Mouse (Mus musculus) thymus, adult 2 months (tissue): ENCODE data around the gene Ankrd55. TPM values are rescaled to one million over a fixed set of nuclear protein-coding genes. Genes with fewer than 3 reads are reported as not detected.

Experiments used
- DNase-seq: peaks from one replicate; pipeline ENCODE4 v3.0.0; 2021
- H3K27ac ChIP-seq: fragments of 200-500 bp; 2 replicates; pipeline ENCODE4 v1.5.1; 2012; ENCODE audit warnings: low read length, control low read depth; ENCODE audit not compliant: control insufficient read depth, insufficient read depth
- H3K27me3 ChIP-seq: fragments of 200-500 bp; 2 replicates; pipeline ENCODE4 v1.6.1; 2012; ENCODE audit warnings: mild to moderate bottlenecking, low read length, moderate library complexity, mixed read lengths; ENCODE audit not compliant: control insufficient read depth, insufficient read depth
- H3K36me3 ChIP-seq: fragments of 200-500 bp; 2 replicates; pipeline ENCODE4 v1.6.1; 2012; ENCODE audit warnings: mild to moderate bottlenecking, low read length, moderate library complexity; ENCODE audit not compliant: control insufficient read depth, insufficient read depth
- H3K4me1 ChIP-seq: fragments of 200-500 bp; replicated peaks from 2 replicates; pipeline ENCODE4 v1.6.1; 2012; ENCODE audit warnings: low read length; ENCODE audit not compliant: control insufficient read depth, insufficient read depth
- H3K4me3 ChIP-seq: fragments of 200-500 bp; 2 replicates; pipeline ENCODE4 v1.5.1; 2012; ENCODE audit warnings: mild to moderate bottlenecking, low read length, control low read depth, moderate library complexity; ENCODE audit not compliant: control insufficient read depth, insufficient read depth
- CTCF ChIP-seq: fragments of 200-500 bp; IDR thresholded peaks from 2 replicates; pipeline ENCODE4 v1.5.1; 2012; ENCODE audit warnings: mild to moderate bottlenecking, control low read depth, low read length, moderate library complexity, borderline replicate concordance; ENCODE audit not compliant: control insufficient read depth, poor library complexity, insufficient read depth; ENCODE audit errors: extremely low read depth
- POLR2A ChIP-seq: fragments of 200-500 bp; IDR thresholded peaks from 2 replicates; pipeline ENCODE4 v1.6.1; 2012; ENCODE audit warnings: mild to moderate bottlenecking, low read length, control low read depth, moderate library complexity; ENCODE audit not compliant: control insufficient read depth, poor library complexity, insufficient read depth; ENCODE audit errors: extremely low read depth
- WGBS: fragments of 180-500 bp; shearing (Covaris S2); methylation state at CpG from one replicate; pipeline ENCODE4 v1.1.7; 2018; 5-methylcytosine and 5-hydroxymethylcytosine counted together
- polyA plus RNA-seq: library from polyadenylated mRNA; depleted of rRNA; stranded (reverse); fragments of >200 nt; gene quantifications from 2 replicates; pipeline ENCODE4 v1.2.3, GENCODE M21; 2012

The Ankrd55 gene
- polyA plus RNA-seq, 1 experiment = 2.5 TPM

DNA sequence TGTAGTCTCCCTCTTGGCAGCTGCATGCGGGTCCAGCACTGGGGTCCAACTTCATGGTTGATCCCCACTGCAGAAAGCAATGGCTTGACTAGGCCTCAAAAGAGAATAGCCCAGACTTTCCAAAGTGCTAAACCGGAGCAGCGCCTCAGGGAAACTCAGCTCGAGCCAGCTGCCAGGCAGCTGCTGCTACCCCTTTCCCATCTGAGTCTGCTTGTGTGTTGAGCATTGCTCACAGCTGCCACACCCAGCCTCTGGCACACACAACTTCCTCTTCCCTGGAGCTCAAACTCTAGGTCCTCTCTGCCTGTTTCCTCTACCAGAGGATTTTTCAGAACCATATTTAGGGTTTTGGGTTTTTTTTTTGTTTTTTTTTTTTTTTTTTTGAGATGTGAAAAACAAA is 77.5 kb downstream of the Ankrd55 start:
- Histone ChIP-seq H3K4me3 (no peak overlapping the region), H3K4me1 (peaks cover 8% of the 10 kb centered on the region), H3K27me3 (no peaks in the 10 kb centered on the region), H3K36me3 (no peaks in the 10 kb centered on the region), H3K27ac (no peak overlapping the region)
- 35% methylated on average over 4 of the region's 4 CpGs for WGBS
- TF ChIP-seq CTCF (no peak), POLR2A (no peak)
- no peak for DNase-seq

DNA sequence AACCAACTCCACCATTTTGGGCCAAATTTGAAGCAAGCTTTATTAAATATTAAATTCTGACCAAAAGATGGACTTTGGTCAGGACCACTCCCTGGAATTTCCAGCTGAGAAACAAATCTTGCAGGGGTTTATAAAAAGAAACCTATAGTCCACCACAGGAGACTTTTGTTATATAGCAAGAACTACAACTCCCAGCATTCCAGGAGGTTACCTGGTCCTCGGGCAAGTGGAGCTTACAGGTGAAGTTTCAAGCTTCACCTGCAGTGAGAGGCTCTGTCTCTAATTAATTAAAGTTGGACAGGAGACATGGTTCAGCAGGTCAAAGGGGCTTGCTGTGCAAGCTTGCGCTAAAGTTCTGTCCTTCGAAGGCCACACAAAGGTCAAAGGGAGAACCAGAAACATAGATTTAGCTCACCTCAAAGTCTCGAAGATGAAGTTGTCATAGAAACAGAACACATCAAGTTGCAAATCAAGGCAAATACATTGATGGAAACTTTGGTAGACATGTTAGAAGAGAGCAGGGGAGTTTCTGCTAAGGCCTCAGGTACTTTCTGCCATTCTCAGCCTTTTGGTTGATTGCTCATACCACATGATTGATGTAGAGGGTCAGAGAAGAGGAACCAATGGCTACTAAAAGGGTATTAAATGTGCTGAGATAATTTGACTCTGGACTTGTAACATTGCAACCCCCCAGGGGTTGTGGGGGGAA is 78.2 kb downstream of the Ankrd55 start:
- peaks cover 8% of the 10 kb centered on the region for H3K4me1 ChIP-seq
- no peak overlapping the region for H3K27ac ChIP-seq
- no peak for DNase-seq
- WGBS = 98% methylated on average over 4 of the region's 4 CpGs
- no peaks in the 10 kb centered on the region for H3K36me3 ChIP-seq
- H3K4me3 ChIP-seq = no peak overlapping the region
- TF ChIP-seq POLR2A = no peak
- TF ChIP-seq CTCF = no peak
- H3K27me3 ChIP-seq = no peaks in the 10 kb centered on the region

DNA sequence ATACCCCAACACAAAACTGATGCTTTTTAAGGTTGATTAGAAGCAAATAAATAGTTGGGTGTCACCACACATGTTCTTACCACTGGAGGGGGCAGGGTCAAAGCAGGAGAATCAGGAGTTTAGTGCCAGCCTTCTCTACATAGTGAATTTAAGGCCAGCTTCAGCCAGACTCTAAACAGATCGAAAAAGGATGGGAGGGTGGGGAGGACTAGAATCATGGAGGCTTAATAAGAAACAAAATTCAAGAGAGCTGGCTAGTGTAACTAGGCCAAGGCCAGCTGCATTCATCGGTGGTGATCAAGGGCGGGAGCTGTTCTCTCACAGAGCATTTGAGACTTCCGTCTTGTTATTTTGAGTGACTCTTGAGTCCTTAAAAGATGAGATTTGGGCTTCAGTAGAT is 83.5 kb downstream of the Ankrd55 start:
- no peaks in the 10 kb centered on the region for H3K36me3 ChIP-seq
- no peak overlapping the region for H3K4me3 ChIP-seq
- no peaks in the 10 kb centered on the region for H3K27me3 ChIP-seq
- H3K4me1 ChIP-seq = peaks cover 7% of the 10 kb centered on the region
- DNase-seq = no peak
- 97% methylated on average over 4 of the region's 4 CpGs for WGBS
- TF ChIP-seq CTCF (no peak), POLR2A (no peak)
- H3K27ac ChIP-seq = no peak overlapping the region

DNA sequence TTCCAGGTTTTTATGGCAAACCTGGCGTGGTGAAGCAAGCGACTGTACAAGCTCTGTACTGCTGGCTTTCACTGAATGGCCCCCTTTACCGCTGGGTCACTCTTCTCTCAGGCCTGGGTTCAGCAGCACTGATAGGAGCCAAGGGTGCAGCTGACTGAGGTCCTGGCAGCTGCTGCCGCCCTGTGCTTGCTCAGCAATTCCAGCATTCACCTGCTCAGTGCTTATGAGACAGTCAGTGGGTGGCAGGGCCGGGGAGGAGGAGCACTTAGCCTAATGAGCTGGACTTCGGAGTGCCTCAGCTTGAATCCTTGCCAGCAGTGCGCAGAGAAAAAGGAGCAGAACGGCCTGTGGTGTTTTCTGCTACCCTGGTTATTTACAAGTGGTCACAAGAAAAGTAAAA is 87.5 kb downstream of the Ankrd55 start:
- no peak for DNase-seq
- H3K27ac ChIP-seq = no peak overlapping the region
- H3K4me1 ChIP-seq = peaks cover 3% of the 10 kb centered on the region; the same call in 1 of the 2 replicates
- H3K4me3 ChIP-seq = no peak overlapping the region
- no peaks in the 10 kb centered on the region for H3K27me3 ChIP-seq
- TF ChIP-seq POLR2A (no peak), CTCF (no peak)
- WGBS = 82% methylated on average over 8 of the region's 8 CpGs
- H3K36me3 ChIP-seq = no peaks in the 10 kb centered on the region

DNA sequence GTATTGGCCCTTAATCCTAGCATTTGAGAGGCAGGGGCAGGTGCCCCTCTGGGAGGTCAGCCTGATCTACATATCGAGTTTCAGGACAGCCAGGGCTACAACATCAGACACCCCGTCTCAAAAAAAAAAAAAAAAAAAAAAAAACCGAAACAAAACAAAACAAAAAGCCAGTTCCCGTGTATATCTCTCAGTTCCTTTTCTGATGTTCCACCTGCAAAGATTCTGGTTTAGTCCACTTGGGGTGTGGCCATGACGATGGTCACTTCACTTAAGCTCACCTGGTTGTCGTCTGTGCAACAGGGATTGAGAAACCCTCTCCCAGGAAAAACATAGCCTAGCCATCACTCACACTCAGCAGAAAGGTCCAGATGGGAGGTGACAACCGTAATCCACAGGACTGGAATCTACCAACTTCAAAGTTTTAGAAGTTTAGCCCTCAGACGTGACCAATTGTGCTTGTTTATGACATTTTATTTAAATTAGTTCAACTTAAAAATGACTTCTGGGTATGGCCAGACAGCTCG is 90.6 kb downstream of the Ankrd55 start:
- H3K4me1 ChIP-seq = peaks cover 3% of the 10 kb centered on the region
- WGBS = 87% methylated on average over 9 of the region's 9 CpGs
- H3K36me3 ChIP-seq = no peaks in the 10 kb centered on the region
- no peak overlapping the region for H3K27ac ChIP-seq
- H3K4me3 ChIP-seq = no peak overlapping the region
- TF ChIP-seq CTCF (no peak), POLR2A (no peak)
- no peak for DNase-seq
- no peaks in the 10 kb centered on the region for H3K27me3 ChIP-seq

DNA sequence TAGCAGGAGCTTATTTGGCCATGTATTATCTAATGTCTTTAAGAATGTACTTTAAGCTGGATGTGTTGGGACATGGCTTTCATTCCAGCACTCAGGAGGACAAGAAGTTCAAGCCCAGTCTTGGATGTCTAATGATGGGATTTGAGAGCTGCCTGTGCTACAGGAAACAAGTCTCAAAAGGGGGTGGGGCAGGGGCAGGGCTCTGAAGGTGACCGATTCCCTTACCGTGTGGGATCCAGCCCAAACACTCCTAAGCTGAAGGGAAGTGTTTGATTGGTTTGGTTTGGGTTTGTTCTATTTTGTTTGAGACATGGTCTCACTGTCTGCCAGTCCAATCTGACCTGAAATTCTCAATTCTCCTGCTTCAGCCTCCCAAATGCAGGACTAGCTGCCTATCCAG is 93.2 kb downstream of the Ankrd55 start:
- H3K27ac ChIP-seq = no peak overlapping the region
- no peak overlapping the region for H3K4me3 ChIP-seq
- DNase-seq = no peak
- H3K4me1 ChIP-seq = peaks cover 7% of the 10 kb centered on the region; the same call in 1 of the 2 replicates
- H3K27me3 ChIP-seq = no peaks in the 10 kb centered on the region
- no peaks in the 10 kb centered on the region for H3K36me3 ChIP-seq
- TF ChIP-seq POLR2A (no peak), CTCF (no peak)
- WGBS = 94% methylated on average over 2 of the region's 2 CpGs
